Mouse (Mus musculus) thymus, postnatal 0 days (tissue): Measurements from ENCODE around the gene Bbs9. TPM values are rescaled to one million over a fixed set of nuclear protein-coding genes. Genes with fewer than 3 reads are reported as not detected.
"Not testable (repeated sequence)": the region's sequence is repeated elsewhere in the genome, so short reads cannot be mapped to it uniquely, and the experiment has no call there.

Source experiments
- DNase-seq: peaks from one replicate; pipeline ENCODE4 v3.0.0-alpha.2; 2015; ENCODE audit warnings: low spot score
- polyA plus RNA-seq: library from polyadenylated mRNA; unstranded; fragments of >200 nt; fragmentation: Nextera tagmentation; extraction: Ambion mirVana; gene quantifications from 2 replicates; pipeline ENCODE4 v1.2.1, GENCODE M21; 2015

The Bbs9 gene
- polyA plus RNA-seq, 1 experiment from 2014 or later, result 16.0 TPM

DNA sequence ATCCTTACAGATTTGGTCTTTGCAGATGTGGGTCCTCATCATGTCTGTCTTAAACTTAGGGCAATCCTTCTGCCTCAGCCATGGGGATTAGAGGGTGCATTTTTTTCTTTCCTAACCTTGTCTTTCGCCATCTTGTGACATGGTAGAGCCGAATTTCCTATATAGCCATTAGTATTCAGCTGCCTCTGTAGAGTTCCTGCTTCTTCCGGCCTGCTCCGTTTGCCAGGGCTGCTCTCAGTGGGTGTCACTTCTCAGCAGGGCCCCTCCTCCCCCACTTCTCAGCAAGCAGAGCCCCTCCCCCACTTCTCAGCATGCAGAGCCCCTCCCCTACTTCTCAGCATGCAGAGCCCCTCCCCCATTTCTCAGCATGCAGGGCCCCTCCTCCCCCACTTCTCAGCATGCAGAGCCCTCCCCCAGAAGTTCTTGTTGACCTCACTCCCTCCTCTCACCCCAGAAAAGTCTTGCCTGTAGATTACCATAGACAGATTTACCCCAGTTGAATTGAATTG is 362.2 kb downstream of the Bbs9 start:
- no peak for DNase-seq

GRCm38 (mm10) chr9:22846048-22846447 is 370.5 kb downstream of the Bbs9 start:
- no peak for DNase-seq

DNA sequence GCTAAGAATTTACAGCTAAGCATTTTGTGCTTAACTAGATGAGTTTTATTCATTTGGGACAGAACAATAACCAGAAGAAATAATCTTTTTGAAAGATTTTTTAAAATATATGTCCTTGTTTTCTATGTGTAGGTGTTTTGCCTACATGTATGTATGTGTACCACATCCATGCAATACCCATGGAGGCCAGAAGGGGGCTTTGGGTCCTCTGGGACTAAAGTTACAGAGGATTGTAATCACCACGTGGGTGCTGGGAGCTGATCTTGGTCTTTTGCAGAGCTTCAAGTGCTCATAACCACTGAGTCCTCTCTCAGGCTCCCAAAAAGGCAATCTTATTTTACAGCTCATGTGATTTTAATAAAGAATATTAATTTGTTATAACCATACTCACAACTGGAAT is 371.3 kb downstream of the Bbs9 start:
- DNase-seq, result no peak

- DNase-seq, result no peak
Observed at GRCm38 (mm10) chr9:22848800-22849199, 373.3 kb downstream of the Bbs9 start.

DNA sequence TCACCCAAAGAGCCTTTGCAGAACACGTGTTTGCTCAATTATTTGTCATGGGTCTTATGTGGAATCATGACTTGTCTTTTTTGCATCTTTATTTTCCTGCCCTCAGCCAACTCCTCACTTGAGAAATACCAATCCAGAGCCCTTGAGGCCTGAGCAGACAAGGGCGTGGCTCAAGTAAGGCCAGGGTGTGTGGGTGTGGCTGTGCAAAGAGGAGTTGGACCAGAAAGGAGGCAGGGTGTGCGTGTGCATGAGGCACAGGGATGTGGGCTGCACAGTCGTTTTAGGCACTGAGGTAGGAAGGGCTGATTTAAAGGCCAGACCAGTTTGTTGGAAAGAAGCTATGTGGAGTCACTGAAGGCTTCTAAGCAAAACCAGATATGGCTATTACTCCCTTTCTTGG is 373.7 kb downstream of the Bbs9 start:
- no peak for DNase-seq

DNA sequence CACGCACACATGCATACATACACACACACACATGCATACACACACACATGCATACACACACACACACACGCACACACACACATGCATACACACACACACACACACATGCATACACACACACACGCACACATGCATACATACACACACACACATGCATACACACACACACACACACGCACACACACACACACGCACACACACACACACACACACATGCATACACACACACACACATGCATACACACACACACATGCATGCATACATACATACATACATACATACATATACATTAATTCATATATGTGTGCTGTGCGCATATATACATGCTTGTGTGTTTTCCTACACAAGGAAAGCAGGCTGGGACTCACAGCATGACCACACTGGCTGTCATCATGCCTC is 393.6 kb downstream of the Bbs9 start:
- not testable (repeated sequence) for DNase-seq

- DNase-seq, result no peak
Observed at GRCm38 (mm10) chr9:22870661-22871060, 395.1 kb downstream of the Bbs9 start.

DNA sequence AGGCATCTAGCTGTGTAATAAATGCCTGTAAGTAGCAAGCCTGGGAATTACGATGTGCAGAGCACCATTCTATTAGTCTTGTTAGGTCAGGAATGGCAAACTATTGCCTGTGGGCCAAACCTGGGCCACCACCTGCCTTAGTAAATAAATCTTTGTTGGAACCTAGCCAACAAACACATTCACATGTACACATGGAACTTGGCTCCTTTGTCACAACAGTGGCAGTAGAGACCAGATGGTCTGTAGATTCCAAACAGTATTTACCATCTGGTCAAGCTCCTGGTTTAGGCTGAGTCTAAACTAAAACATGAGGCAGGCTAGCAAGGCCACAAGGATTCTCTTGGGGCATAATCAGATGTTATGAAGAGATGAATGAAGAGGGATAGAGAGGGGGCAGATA is 399.7 kb downstream of the Bbs9 start:
- no peak for DNase-seq

DNA sequence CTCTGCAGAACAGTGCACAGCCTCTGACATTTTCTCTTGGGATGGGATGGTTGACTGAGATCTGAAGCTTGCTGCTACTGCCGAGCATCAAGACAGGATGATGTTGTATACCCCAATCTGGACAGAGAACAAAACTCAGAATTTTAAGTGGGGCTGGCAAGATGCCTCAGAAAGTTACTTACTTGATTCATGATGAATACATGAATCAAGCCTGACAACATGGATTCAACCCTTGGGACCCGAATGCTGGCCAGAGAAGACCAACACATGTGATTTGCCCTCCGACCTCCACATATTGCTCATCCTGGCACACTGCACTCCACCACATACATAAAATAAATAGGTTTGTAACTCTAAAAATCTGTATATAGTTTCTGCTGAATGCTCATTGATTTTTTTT is 403.8 kb downstream of the Bbs9 start:
- no peak for DNase-seq

GRCm38 (mm10) chr9:22886351-22886750 is 410.8 kb downstream of the Bbs9 start:
- no peak for DNase-seq

DNA sequence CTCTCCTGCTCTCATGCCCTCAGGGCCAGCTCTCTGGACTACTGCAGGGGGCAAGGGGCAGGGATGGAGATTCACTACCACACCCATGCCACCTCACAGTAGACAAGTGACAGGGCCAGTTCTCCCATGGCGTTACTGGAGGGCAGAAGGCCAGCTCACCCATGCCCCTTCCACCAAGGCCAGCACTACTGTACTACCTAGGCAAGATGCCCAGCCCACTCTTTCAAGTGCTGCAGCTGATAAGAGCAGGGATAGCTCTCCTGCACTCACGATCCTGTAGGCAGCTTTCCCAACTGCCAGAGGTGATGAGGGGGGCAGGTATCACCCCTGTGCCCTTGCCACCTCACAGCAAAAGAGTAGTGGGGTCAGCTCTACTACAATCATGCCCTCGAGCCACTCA is 429.9 kb downstream of the Bbs9 start:
- DNase-seq, result no peak

DNA sequence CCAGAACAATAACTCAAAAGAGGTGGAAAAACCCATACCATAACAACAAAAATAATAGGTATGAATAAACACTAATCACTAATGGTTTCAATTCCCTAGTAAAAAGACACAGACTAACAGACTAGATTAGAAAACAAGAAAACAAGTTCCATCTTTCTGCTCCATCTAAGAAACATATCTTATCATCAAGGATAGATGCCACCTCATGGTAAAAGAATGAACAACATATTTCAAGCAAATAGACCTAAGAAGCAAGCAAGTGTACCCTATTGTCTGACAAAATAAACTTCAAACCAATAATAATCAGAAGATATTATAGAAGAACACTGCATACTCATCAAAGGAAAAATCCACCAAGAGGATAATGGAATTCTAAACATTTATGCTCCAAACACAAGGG is 441.3 kb downstream of the Bbs9 start:
- DNase-seq, result no peak

- no peak for DNase-seq
Observed at GRCm38 (mm10) chr9:22935645-22936044, 460.1 kb downstream of the Bbs9 start.

Other genes starting within 250 kb of the Bbs9 start
- gene Zfp599, start 215.8 kb upstream of the Bbs9 start, polyA plus RNA-seq, result 7.2 and 7.8 TPM in 2 replicates
- gene Zfp810, start 168.1 kb upstream of the Bbs9 start, polyA plus RNA-seq, result 17.0 and 17.7 TPM in 2 replicates
- 20.1 and 20.7 TPM in 2 replicates for gene Anln, start 86.5 kb upstream of the Bbs9 start, polyA plus RNA-seq
- 12.3 and 16.2 TPM in 2 replicates for gene 9530077C05Rik, start 64.2 kb upstream of the Bbs9 start, polyA plus RNA-seq
- gene Gm17545, start 21.4 kb upstream of the Bbs9 start, polyA plus RNA-seq, result not detected in 2 replicates
- gene Rp9, start 6.0 kb upstream of the Bbs9 start, polyA plus RNA-seq, result 126 and 150 TPM in 2 replicates